In genomic region chr3:39998628-39999027, GRCm38 (mm10) we compare ENCODE assay signal across 9 mouse cellular contexts.
DNase-seq lines count a peak whose midpoint lies in the region; ATAC-seq and TF ChIP-seq lines count a peak whose summit lies in the region.
"Had no signal": no experiment of that assay in that cellular context is flagged by ENCODE, and none has a peak within 500 bp of the region (broad histone marks: within the 10 kb centered on the region; RNA-seq: fewer than 3 reads in every experiment).

No protein-coding gene starts in this region.

- no peak for TF ChIP-seq POLR2A in liver, adult 2 months (IDR thresholded peaks at IDR 0.05; ENCODE audit: extremely low read depth, insufficient read depth, low read length)

- no peaks in the 10 kb centered on the region for H3K9me3 ChIP-seq in liver, embryonic 11.5 days (ENCODE audit: control insufficient read depth, low read length)
- H3K9me3 ChIP-seq: lung, embryonic 15.5 days had no signal

- H3K27ac ChIP-seq in liver, adult 2 months (replicated peaks; ENCODE audit: insufficient read depth, low read depth, low read length), result no peak overlapping the region
- no peak overlapping the region for H3K27ac ChIP-seq in liver, embryonic 11.5 days (ENCODE audit: low read depth, low read length)
- H3K27ac ChIP-seq: lung, embryonic 15.5 days had no signal

- no peak for ATAC-seq in liver, embryonic 11.5 days (replicated peaks; ENCODE audit: low FRiP score)

- WGBS in liver, adult 2 months, result 45% methylated on average over 5 of the region's 5 CpGs
- 43% methylated on average over 5 of the region's 5 CpGs for WGBS in liver, embryonic 11.5 days

- no peak overlapping the region for H3K4me2 ChIP-seq in liver, embryonic 11.5 days
- H3K4me2 ChIP-seq: lung, embryonic 15.5 days had no signal

- DNase-seq in liver, adult 2 months (ENCODE audit: extremely low read depth, low read depth, low spot score), result peak; percentile 55
- no peak for DNase-seq in liver, embryonic 11.5 days (ENCODE audit: low spot score)
- DNase-seq in adrenal gland, adult 2 months, result peak; percentile 43
- peak; percentile 85 for DNase-seq in embryo, embryonic 10.5 days (ENCODE audit: low spot score)
- peak; percentile 37 to 78 for DNase-seq in kidney, postnatal 25 days
- DNase-seq in lung, postnatal 10 days, result peak; percentile 64
- DNase-seq in right cerebral cortex, postnatal 4 days, result peak; percentile 68
- no peak for DNase-seq in natural killer cell, adult 2 months (ENCODE audit: low spot score in 2 of 2)

- no peaks in the 10 kb centered on the region for H3K4me1 ChIP-seq in liver, adult 2 months (ENCODE audit: control insufficient read depth, insufficient read depth, low read length)
- H3K4me1 ChIP-seq in liver, embryonic 11.5 days (replicated peaks; ENCODE audit: control insufficient read depth, insufficient read depth, low read length), result no peaks in the 10 kb centered on the region
- H3K4me1 ChIP-seq: lung, embryonic 15.5 days had no signal

- no peaks in the 10 kb centered on the region for H3K79me2 ChIP-seq in liver, adult 2 months (ENCODE audit: control insufficient read depth, insufficient read depth, low read length)

- peak; percentile 42 for TF ChIP-seq CTCF in liver, adult 2 months (IDR thresholded peaks at IDR 0.05; ENCODE audit: low read depth, low read length)

- H3K4me3 ChIP-seq in liver, adult 2 months (ENCODE audit: insufficient read depth, low read depth, low read length), result no peak overlapping the region
- H3K4me3 ChIP-seq in liver, embryonic 11.5 days (ENCODE audit: low read depth, low read length), result no peak overlapping the region
- H3K4me3 ChIP-seq: lung, embryonic 15.5 days had no signal

- no peaks in the 10 kb centered on the region for H3K27me3 ChIP-seq in liver, adult 2 months (ENCODE audit: control insufficient read depth, insufficient read depth, low read length)
- H3K27me3 ChIP-seq in liver, embryonic 11.5 days (replicated peaks; ENCODE audit: control insufficient read depth, insufficient read depth, low read length), result no peaks in the 10 kb centered on the region
- H3K27me3 ChIP-seq: lung, embryonic 15.5 days had no signal

- no peak overlapping the region for H3K9ac ChIP-seq in liver, adult 2 months (ENCODE audit: low read depth, low read length)
- H3K9ac ChIP-seq in liver, embryonic 11.5 days (ENCODE audit: low read depth, low read length), result no peak overlapping the region
- H3K9ac ChIP-seq: lung, embryonic 15.5 days had no signal

- no peaks in the 10 kb centered on the region for H3K36me3 ChIP-seq in liver, adult 2 months (ENCODE audit: control insufficient read depth, insufficient read depth, low read length)
- no peaks in the 10 kb centered on the region for H3K36me3 ChIP-seq in liver, embryonic 11.5 days (ENCODE audit: control insufficient read depth, insufficient read depth, low read length)
- H3K36me3 ChIP-seq: lung, embryonic 15.5 days had no signal

Comparison
In these comparisons a context has a peak if more than half of its experiments do, and no peak if none do; other contexts are left out.
1. DNase-seq: peak in liver, adult 2 months (single experiment), adrenal gland, adult 2 months (single experiment), embryo, embryonic 10.5 days (single experiment), kidney, postnatal 25 days (2 of 2), lung, postnatal 10 days (single experiment) and right cerebral cortex, postnatal 4 days (single experiment); none in liver, embryonic 11.5 days (single experiment) and natural killer cell, adult 2 months (0 of 2).